8 mouse cellular contexts compared by ENCODE assay signal in the genomic region with DNA sequence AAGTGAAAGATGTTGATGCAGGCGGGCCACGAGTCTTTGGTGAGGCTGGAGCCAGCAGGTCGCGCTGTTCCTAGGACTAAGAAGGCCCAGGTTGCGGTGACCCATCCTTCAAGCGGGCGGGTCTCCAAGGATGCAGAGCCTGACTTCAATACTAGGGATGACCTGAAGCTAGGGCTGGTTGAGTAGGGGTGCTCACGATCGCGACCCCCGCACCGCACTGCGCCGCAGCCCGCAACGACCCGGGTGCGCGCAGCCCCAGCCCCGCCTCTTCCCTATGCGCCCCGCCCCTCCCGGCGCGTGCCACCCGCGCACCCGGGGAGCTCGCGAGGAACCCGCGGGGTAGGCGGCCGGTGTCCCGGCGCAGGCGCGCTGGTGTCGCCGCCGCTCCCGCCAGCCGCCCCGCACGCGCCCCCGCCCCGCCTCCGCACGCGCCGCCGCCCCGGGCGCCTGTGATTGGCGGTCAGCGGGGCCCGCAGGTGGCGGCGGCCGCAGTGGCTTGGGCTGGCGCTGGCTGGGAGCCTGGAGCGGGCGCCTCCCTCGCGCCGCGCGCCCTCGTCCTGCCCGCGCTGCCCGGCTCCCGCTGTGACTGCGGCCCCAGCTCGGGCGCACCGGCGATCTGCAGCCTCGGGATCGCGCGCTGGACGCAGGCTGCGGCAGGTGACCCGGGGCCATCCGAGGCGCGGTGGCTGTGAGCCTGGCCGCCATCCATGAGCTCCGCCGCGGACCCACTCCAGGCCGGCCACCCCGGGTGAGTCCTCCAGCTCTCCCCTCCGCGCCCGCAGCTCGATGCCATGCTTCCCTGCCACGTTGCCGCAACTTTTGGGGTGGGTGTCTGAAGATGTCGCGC. TPM values are rescaled to one million over a fixed set of nuclear protein-coding genes. Genes with fewer than 3 reads are reported as not detected.
DNase-seq lines count a peak whose midpoint lies in the region; ATAC-seq and TF ChIP-seq lines count a peak whose summit lies in the region.

No protein-coding gene starts in this region.

- peaks cover 16% of the 10 kb centered on the region for H3K4me1 ChIP-seq in forebrain, embryonic 12.5 days
- H3K4me1 ChIP-seq in heart, embryonic 16.5 days (ENCODE audit: control insufficient read depth, insufficient read depth, low read length): peaks cover 10% of the 10 kb centered on the region
- H3K4me1 ChIP-seq in liver, adult 2 months (ENCODE audit: control insufficient read depth, insufficient read depth, low read length): no peaks in the 10 kb centered on the region
- H3K4me1 ChIP-seq in neural tube, embryonic 12.5 days: peaks cover 15% of the 10 kb centered on the region

- peak; percentile 50 to 83 for DNase-seq in adrenal gland, adult (ENCODE audit: inconsistent age in 2 of 2, low spot score in 1 of 2)
- DNase-seq in adrenal gland, postnatal 4 days (ENCODE audit: low spot score in 2 of 2): no peak
- peak; percentile 43 for DNase-seq in kidney, postnatal 14 days
- no peak for DNase-seq in liver, adult 2 months (ENCODE audit: extremely low read depth, low read depth, low spot score)
- DNase-seq in urinary bladder, postnatal 25 days (ENCODE audit: low spot score): peak; percentile 19

- no peak overlapping the region for H3K27ac ChIP-seq in forebrain, embryonic 12.5 days
- H3K27ac ChIP-seq in heart, embryonic 16.5 days (ENCODE audit: low read length): no peak overlapping the region
- no peak overlapping the region for H3K27ac ChIP-seq in liver, adult 2 months (replicated peaks; ENCODE audit: insufficient read depth, low read depth, low read length)
- 0 out of 2 replicates have a peak overlapping the region, but pooled peaks have one; percentile 15 for H3K27ac ChIP-seq in neural tube, embryonic 12.5 days

- H3K79me2 ChIP-seq in liver, adult 2 months (ENCODE audit: control insufficient read depth, insufficient read depth, low read length): no peaks in the 10 kb centered on the region

- peaks cover 70% of the 10 kb centered on the region for H3K27me3 ChIP-seq in forebrain, embryonic 12.5 days
- peaks cover 50% of the 10 kb centered on the region for H3K27me3 ChIP-seq in heart, embryonic 16.5 days (ENCODE audit: control insufficient read depth, insufficient read depth, low read length)
- peaks cover 27% of the 10 kb centered on the region for H3K27me3 ChIP-seq in liver, adult 2 months (ENCODE audit: control insufficient read depth, insufficient read depth, low read length)
- peaks cover 59% of the 10 kb centered on the region for H3K27me3 ChIP-seq in neural tube, embryonic 12.5 days (replicated peaks)

- peak overlapping the region; percentile 98 for H3K4me2 ChIP-seq in forebrain, embryonic 12.5 days
- H3K4me2 ChIP-seq in heart, embryonic 16.5 days (ENCODE audit: low read depth, low read length): peak overlapping the region; percentile 92
- H3K4me2 ChIP-seq in neural tube, embryonic 12.5 days (replicated peaks): peak overlapping the region; percentile 96

- peak overlapping the region; percentile 66 for H3K4me3 ChIP-seq in forebrain, embryonic 12.5 days (replicated peaks)
- peak overlapping the region; percentile 63 for H3K4me3 ChIP-seq in heart, embryonic 16.5 days (ENCODE audit: low read length)
- H3K4me3 ChIP-seq in liver, adult 2 months (ENCODE audit: insufficient read depth, low read depth, low read length): peak overlapping the region; percentile 10; the same call in 1 of the 2 replicates
- H3K4me3 ChIP-seq in neural tube, embryonic 12.5 days: peak overlapping the region; percentile 63

- peak; percentile 91 for ATAC-seq in forebrain, embryonic 12.5 days (ENCODE audit: low FRiP score)
- peak; percentile 81 for ATAC-seq in heart, embryonic 16.5 days (replicated peaks; ENCODE audit: extremely low read depth, insufficient read depth, low FRiP score)
- ATAC-seq in neural tube, embryonic 12.5 days (ENCODE audit: low FRiP score, low read depth): peak; percentile 75

- peak overlapping the region; percentile 60 for H3K9ac ChIP-seq in forebrain, embryonic 12.5 days
- peak overlapping the region; percentile 50; the same call in 1 of the 2 replicates for H3K9ac ChIP-seq in heart, embryonic 16.5 days (ENCODE audit: low read length)
- H3K9ac ChIP-seq in liver, adult 2 months (ENCODE audit: low read depth, low read length): no peak overlapping the region
- peak overlapping the region; percentile 49 for H3K9ac ChIP-seq in neural tube, embryonic 12.5 days

- no peaks in the 10 kb centered on the region for H3K36me3 ChIP-seq in forebrain, embryonic 12.5 days (replicated peaks)
- H3K36me3 ChIP-seq in heart, embryonic 16.5 days (ENCODE audit: control insufficient read depth, insufficient read depth): no peaks in the 10 kb centered on the region
- H3K36me3 ChIP-seq in liver, adult 2 months (ENCODE audit: control insufficient read depth, insufficient read depth, low read length): no peaks in the 10 kb centered on the region
- H3K36me3 ChIP-seq in neural tube, embryonic 12.5 days: no peaks in the 10 kb centered on the region

- TF ChIP-seq CTCF in liver, adult 2 months (IDR thresholded peaks at IDR 0.05; ENCODE audit: low read depth, low read length): no peak

- TF ChIP-seq POLR2A in liver, adult 2 months (IDR thresholded peaks at IDR 0.05; ENCODE audit: extremely low read depth, insufficient read depth, low read length): no peak

- peaks cover 9% of the 10 kb centered on the region; the same call in 1 of the 2 replicates for H3K9me3 ChIP-seq in forebrain, embryonic 12.5 days
- H3K9me3 ChIP-seq in heart, embryonic 16.5 days (replicated peaks; ENCODE audit: control insufficient read depth, low read length): peaks cover 5% of the 10 kb centered on the region
- H3K9me3 ChIP-seq in neural tube, embryonic 12.5 days: no peaks in the 10 kb centered on the region

- under 1% methylated on average over 86 of the region's 103 CpGs for WGBS in forebrain, embryonic 12.5 days
- 1% methylated on average over 88 of the region's 103 CpGs for WGBS in heart, embryonic 16.5 days
- 1% methylated on average over 94 of the region's 103 CpGs for WGBS in liver, adult 2 months
- WGBS in neural tube, embryonic 12.5 days: under 1% methylated on average over 80 of the region's 103 CpGs

RNA-seq across cellular contexts. Expression of a gene that starts 2.4 kb away (rescaled TPM):
- total RNA-seq in adrenal gland, postnatal 4 days (2021): 10 to 100 TPM; 16.8 to 17.3 TPM
- polyA plus RNA-seq in forebrain, embryonic 12.5 days (2016; fragmentation: Nextera tagmentation; extraction: Ambion mirVana): 0.78 and 0.96 TPM in 2 replicates
- polyA plus RNA-seq in heart, embryonic 16.5 days (2015; fragmentation: Nextera tagmentation; extraction: Ambion mirVana): 0.17 and 0.24 TPM in 2 replicates
- total RNA-seq in liver, adult 2 months (2014; rRNA removed): 0.13 and 0.28 TPM in 2 replicates
- polyA plus RNA-seq in liver, adult 2 months (2012; rRNA removed): 0.09 and 0.17 TPM in 2 replicates
- 2.3 and 2.4 TPM in 2 replicates for polyA plus RNA-seq in neural tube, embryonic 12.5 days (2016; fragmentation: Nextera tagmentation; extraction: Ambion mirVana)

Comparison
In these comparisons a context has a peak if more than half of its experiments do, and no peak if none do; other contexts are left out.
1. DNase-seq: peak in adrenal gland, adult (2 of 2), kidney, postnatal 14 days (single experiment) and urinary bladder, postnatal 25 days (single experiment); none in adrenal gland, postnatal 4 days (0 of 2) and liver, adult 2 months (single experiment).
2. H3K4me3 ChIP-seq: peak in every context shown above with its lines; median percentile 66 in forebrain, embryonic 12.5 days; 63 in heart, embryonic 16.5 days; 63 in neural tube, embryonic 12.5 days; 10 in liver, adult 2 months.
3. Peak in every context shown above with its lines, with median percentiles within 50 percentile points of each other: ATAC-seq and H3K4me2 ChIP-seq.